Mouse (Mus musculus): ENCODE measurements around the gene Slc1a3. TPM values are rescaled to one million over a fixed set of nuclear protein-coding genes. Genes with fewer than 3 reads are reported as not detected.
"Not testable (repeated sequence)": the region's sequence is repeated elsewhere in the genome, so short reads cannot be mapped to it uniquely, and the experiment has no call there.

The Slc1a3 gene
- polyA plus RNA-seq, 1 experiment from 2014 or later: 50.2 TPM

GRCm38 (mm10) chr15:8690141-8690540 lies 20.4 kb downstream of the Slc1a3 start:
- H3K36me3 ChIP-seq (ENCODE audit: control insufficient read depth, insufficient read depth, low read length); H3K27me3 ChIP-seq (ENCODE audit: control insufficient read depth, insufficient read depth, low read length); H3K9me3 ChIP-seq (ENCODE audit: control insufficient read depth, low read length); H3K9ac ChIP-seq (ENCODE audit: low read depth, low read length); DNase-seq (ENCODE audit: low spot score); ATAC-seq (ENCODE audit: low FRiP score); H3K4me2 ChIP-seq (replicated peaks; ENCODE audit: low read depth, low read length); H3K4me1 ChIP-seq (replicated peaks; ENCODE audit: control insufficient read depth, insufficient read depth, low read length); H3K27ac ChIP-seq (ENCODE audit: low read depth, low read length); H3K4me3 ChIP-seq (ENCODE audit: low read depth, low read length): not testable (repeated sequence)
- 88% methylated on average over 5 of the region's 6 CpGs for WGBS

GRCm38 (mm10) chr15:8686846-8687245 lies 23.7 kb downstream of the Slc1a3 start:
- Histone ChIP-seq H3K27ac (ENCODE audit: low read depth, low read length) (no peak overlapping the region), H3K9ac (ENCODE audit: low read depth, low read length) (no peak overlapping the region), H3K4me2 (replicated peaks; ENCODE audit: low read depth, low read length) (no peak overlapping the region), H3K9me3 (ENCODE audit: control insufficient read depth, low read length) (no peaks in the 10 kb centered on the region), H3K4me1 (replicated peaks; ENCODE audit: control insufficient read depth, insufficient read depth, low read length) (no peaks in the 10 kb centered on the region), H3K36me3 (ENCODE audit: control insufficient read depth, insufficient read depth, low read length) (no peaks in the 10 kb centered on the region), H3K27me3 (ENCODE audit: control insufficient read depth, insufficient read depth, low read length) (no peaks in the 10 kb centered on the region), H3K4me3 (ENCODE audit: low read depth, low read length) (no peak overlapping the region)
- WGBS: 90% methylated on average over 4 of the region's 4 CpGs
- ATAC-seq (ENCODE audit: low FRiP score) (no peak), DNase-seq (ENCODE audit: low spot score) (no peak)

GRCm38 (mm10) chr15:8685506-8685905 lies 25.1 kb downstream of the Slc1a3 start:
- Histone ChIP-seq H3K27ac (ENCODE audit: low read depth, low read length) (no peak overlapping the region), H3K4me1 (replicated peaks; ENCODE audit: control insufficient read depth, insufficient read depth, low read length) (no peaks in the 10 kb centered on the region), H3K36me3 (ENCODE audit: control insufficient read depth, insufficient read depth, low read length) (no peaks in the 10 kb centered on the region), H3K4me3 (ENCODE audit: low read depth, low read length) (no peak overlapping the region), H3K9ac (ENCODE audit: low read depth, low read length) (no peak overlapping the region), H3K27me3 (ENCODE audit: control insufficient read depth, insufficient read depth, low read length) (no peaks in the 10 kb centered on the region), H3K4me2 (replicated peaks; ENCODE audit: low read depth, low read length) (no peak overlapping the region), H3K9me3 (ENCODE audit: control insufficient read depth, low read length) (no peaks in the 10 kb centered on the region)
- no peak for DNase-seq (ENCODE audit: low spot score)
- WGBS: 86% methylated on average over 7 of the region's 7 CpGs
- no peak for ATAC-seq (ENCODE audit: low FRiP score)

GRCm38 (mm10) chr15:8684263-8684662 lies 26.3 kb downstream of the Slc1a3 start:
- no peak overlapping the region for H3K4me3 ChIP-seq (ENCODE audit: low read depth, low read length)
- DNase-seq (ENCODE audit: low spot score) (no peak), ATAC-seq (ENCODE audit: low FRiP score) (no peak)
- H3K9ac ChIP-seq (ENCODE audit: low read depth, low read length): no peak overlapping the region
- H3K36me3 ChIP-seq (ENCODE audit: control insufficient read depth, insufficient read depth, low read length): no peaks in the 10 kb centered on the region
- no peaks in the 10 kb centered on the region for H3K9me3 ChIP-seq (ENCODE audit: control insufficient read depth, low read length)
- no peaks in the 10 kb centered on the region for H3K27me3 ChIP-seq (ENCODE audit: control insufficient read depth, insufficient read depth, low read length)
- no peak overlapping the region for H3K27ac ChIP-seq (ENCODE audit: low read depth, low read length)
- 91% methylated on average over 3 of the region's 3 CpGs for WGBS
- no peaks in the 10 kb centered on the region for H3K4me1 ChIP-seq (replicated peaks; ENCODE audit: control insufficient read depth, insufficient read depth, low read length)
- H3K4me2 ChIP-seq (replicated peaks; ENCODE audit: low read depth, low read length): no peak overlapping the region

- H3K9me3 ChIP-seq (ENCODE audit: control insufficient read depth, low read length): no peaks in the 10 kb centered on the region
- H3K36me3 ChIP-seq (ENCODE audit: control insufficient read depth, insufficient read depth, low read length): no peaks in the 10 kb centered on the region
- no peaks in the 10 kb centered on the region for H3K27me3 ChIP-seq (ENCODE audit: control insufficient read depth, insufficient read depth, low read length)
- DNase-seq (ENCODE audit: low spot score) (no peak), ATAC-seq (ENCODE audit: low FRiP score) (no peak)
- H3K4me3 ChIP-seq (ENCODE audit: low read depth, low read length): no peak overlapping the region
- H3K4me2 ChIP-seq (replicated peaks; ENCODE audit: low read depth, low read length): no peak overlapping the region
- no peak overlapping the region for H3K27ac ChIP-seq (ENCODE audit: low read depth, low read length)
- H3K9ac ChIP-seq (ENCODE audit: low read depth, low read length): no peak overlapping the region
- 93% methylated on average over 3 of the region's 3 CpGs for WGBS
- no peaks in the 10 kb centered on the region for H3K4me1 ChIP-seq (replicated peaks; ENCODE audit: control insufficient read depth, insufficient read depth, low read length)
Observed at GRCm38 (mm10) chr15:8682871-8683270, 27.7 kb downstream of the Slc1a3 start.

GRCm38 (mm10) chr15:8682421-8682820 lies 28.1 kb downstream of the Slc1a3 start:
- DNase-seq (ENCODE audit: low spot score) (no peak), ATAC-seq (ENCODE audit: low FRiP score) (no peak)
- no peaks in the 10 kb centered on the region for H3K4me1 ChIP-seq (replicated peaks; ENCODE audit: control insufficient read depth, insufficient read depth, low read length)
- no peak overlapping the region for H3K27ac ChIP-seq (ENCODE audit: low read depth, low read length)
- no peaks in the 10 kb centered on the region for H3K27me3 ChIP-seq (ENCODE audit: control insufficient read depth, insufficient read depth, low read length)
- no peak overlapping the region for H3K4me2 ChIP-seq (replicated peaks; ENCODE audit: low read depth, low read length)
- H3K36me3 ChIP-seq (ENCODE audit: control insufficient read depth, insufficient read depth, low read length): no peaks in the 10 kb centered on the region
- 87% methylated on average over 9 of the region's 9 CpGs for WGBS
- H3K4me3 ChIP-seq (ENCODE audit: low read depth, low read length): no peak overlapping the region
- H3K9ac ChIP-seq (ENCODE audit: low read depth, low read length): no peak overlapping the region
- H3K9me3 ChIP-seq (ENCODE audit: control insufficient read depth, low read length): no peaks in the 10 kb centered on the region

- DNase-seq (ENCODE audit: low spot score): no peak
- H3K36me3 ChIP-seq (ENCODE audit: control insufficient read depth, insufficient read depth, low read length): no peaks in the 10 kb centered on the region
- ATAC-seq (ENCODE audit: low FRiP score): no peak
- H3K4me3 ChIP-seq (ENCODE audit: low read depth, low read length): no peak overlapping the region
- no peaks in the 10 kb centered on the region for H3K27me3 ChIP-seq (ENCODE audit: control insufficient read depth, insufficient read depth, low read length)
- H3K27ac ChIP-seq (ENCODE audit: low read depth, low read length): no peak overlapping the region
- WGBS: 77% methylated on average over 7 of the region's 7 CpGs
- no peak overlapping the region for H3K9ac ChIP-seq (ENCODE audit: low read depth, low read length)
- H3K4me1 ChIP-seq (replicated peaks; ENCODE audit: control insufficient read depth, insufficient read depth, low read length): no peaks in the 10 kb centered on the region
- no peak overlapping the region for H3K4me2 ChIP-seq (replicated peaks; ENCODE audit: low read depth, low read length)
- H3K9me3 ChIP-seq (ENCODE audit: control insufficient read depth, low read length): no peaks in the 10 kb centered on the region
Observed at GRCm38 (mm10) chr15:8681971-8682370, 28.6 kb downstream of the Slc1a3 start.

- ATAC-seq (ENCODE audit: low FRiP score): no peak
- no peaks in the 10 kb centered on the region for H3K36me3 ChIP-seq (ENCODE audit: control insufficient read depth, insufficient read depth, low read length)
- DNase-seq (ENCODE audit: low spot score): no peak
- 92% methylated on average over 5 of the region's 5 CpGs for WGBS
- no peak overlapping the region for H3K27ac ChIP-seq (ENCODE audit: low read depth, low read length)
- H3K4me3 ChIP-seq (ENCODE audit: low read depth, low read length): no peak overlapping the region
- no peaks in the 10 kb centered on the region for H3K27me3 ChIP-seq (ENCODE audit: control insufficient read depth, insufficient read depth, low read length)
- H3K4me1 ChIP-seq (replicated peaks; ENCODE audit: control insufficient read depth, insufficient read depth, low read length): no peaks in the 10 kb centered on the region
- H3K9me3 ChIP-seq (ENCODE audit: control insufficient read depth, low read length): no peaks in the 10 kb centered on the region
- no peak overlapping the region for H3K4me2 ChIP-seq (replicated peaks; ENCODE audit: low read depth, low read length)
- no peak overlapping the region for H3K9ac ChIP-seq (ENCODE audit: low read depth, low read length)
Observed at GRCm38 (mm10) chr15:8681009-8681408, 29.6 kb downstream of the Slc1a3 start.

- 93% methylated on average over 2 of the region's 2 CpGs for WGBS
- Histone ChIP-seq H3K27ac (ENCODE audit: low read depth, low read length) (no peak overlapping the region), H3K9ac (ENCODE audit: low read depth, low read length) (no peak overlapping the region), H3K4me2 (replicated peaks; ENCODE audit: low read depth, low read length) (no peak overlapping the region), H3K9me3 (ENCODE audit: control insufficient read depth, low read length) (no peaks in the 10 kb centered on the region), H3K4me3 (ENCODE audit: low read depth, low read length) (no peak overlapping the region), H3K27me3 (ENCODE audit: control insufficient read depth, insufficient read depth, low read length) (no peaks in the 10 kb centered on the region), H3K4me1 (replicated peaks; ENCODE audit: control insufficient read depth, insufficient read depth, low read length) (no peaks in the 10 kb centered on the region), H3K36me3 (ENCODE audit: control insufficient read depth, insufficient read depth, low read length) (no peaks in the 10 kb centered on the region)
- DNase-seq (ENCODE audit: low spot score): no peak
- no peak for ATAC-seq (ENCODE audit: low FRiP score)
Observed at GRCm38 (mm10) chr15:8676959-8677358, 33.6 kb downstream of the Slc1a3 start.

Measured in hindbrain, embryonic 11.5 days (tissue).